Mouse (Mus musculus): Measurements from ENCODE around the gene Dld.

GRCm38 (mm10) chr12:31289046-31289445 is 62.2 kb downstream of the Dld start:
- TF ChIP-seq CTCF (IDR thresholded peaks at IDR 0.05; ENCODE audit: low read depth) (no peak), EP300 (optimal IDR thresholded peaks at IDR 0.05) (no peak)
